Mouse (Mus musculus) liver, embryonic 12.5 days (tissue): Measurements from ENCODE around the gene Ankrd36. TPM values are rescaled to one million over a fixed set of nuclear protein-coding genes. Genes with fewer than 3 reads are reported as not detected.

Source experiments
- ATAC-seq: fragments of 200-750 bp; cut with Nextera tagmentation; 2 replicates; pipeline ENCODE4 v1.8.0; 2017; ENCODE audit warnings: moderate number of reproducible peaks, mild to moderate bottlenecking, moderate library complexity
- H3K27ac ChIP-seq: fragments of 300-500 bp; sonication (generic); 2 replicates; pipeline ENCODE4 v1.5.1; 2016; ENCODE audit warnings: mild to moderate bottlenecking
- H3K27me3 ChIP-seq: fragments of 300-500 bp; sonication (generic); replicated peaks from 2 replicates; pipeline ENCODE4 v1.6.1; 2016; ENCODE audit warnings: mild to moderate bottlenecking, moderate library complexity
- H3K36me3 ChIP-seq: fragments of 300-500 bp; sonication (generic); 2 replicates; pipeline ENCODE4 v1.6.1; 2016; ENCODE audit warnings: mild to moderate bottlenecking, moderate library complexity
- H3K4me1 ChIP-seq: fragments of 300-500 bp; sonication (generic); 2 replicates; pipeline ENCODE4 v1.6.1; 2016
- H3K4me2 ChIP-seq: fragments of 300-500 bp; sonication (generic); 2 replicates; pipeline ENCODE4 v1.6.1; 2016; ENCODE audit warnings: mild to moderate bottlenecking, moderate library complexity
- H3K4me3 ChIP-seq: fragments of 300-500 bp; sonication (generic); 2 replicates; pipeline ENCODE4 v1.5.1; 2016; ENCODE audit warnings: mild to moderate bottlenecking, moderate library complexity
- H3K9ac ChIP-seq: fragments of 300-500 bp; sonication (generic); 2 replicates; pipeline ENCODE4 v1.6.1; 2016; ENCODE audit warnings: mild to moderate bottlenecking, moderate library complexity
- H3K9me3 ChIP-seq: fragments of 300-500 bp; sonication (generic); replicated peaks from 2 replicates; pipeline ENCODE4 v1.6.1; 2016; ENCODE audit warnings: mild to moderate bottlenecking, moderate library complexity
- WGBS: fragments of 180-500 bp; shearing (Covaris S2); methylation state at CpG from one replicate; pipeline ENCODE4 v1.1.7; 2016; ENCODE audit not compliant: insufficient replicate concordance; 5-methylcytosine and 5-hydroxymethylcytosine counted together
- polyA plus RNA-seq: library from polyadenylated mRNA; unstranded; fragments of >200 nt; fragmentation: Nextera tagmentation; extraction: Ambion mirVana; gene quantifications from 2 replicates; pipeline ENCODE4 v1.2.1, GENCODE M21; 2016

The Ankrd36 gene
- polyA plus RNA-seq, 1 experiment from 2014 or later, result 0.80 TPM

DNA sequence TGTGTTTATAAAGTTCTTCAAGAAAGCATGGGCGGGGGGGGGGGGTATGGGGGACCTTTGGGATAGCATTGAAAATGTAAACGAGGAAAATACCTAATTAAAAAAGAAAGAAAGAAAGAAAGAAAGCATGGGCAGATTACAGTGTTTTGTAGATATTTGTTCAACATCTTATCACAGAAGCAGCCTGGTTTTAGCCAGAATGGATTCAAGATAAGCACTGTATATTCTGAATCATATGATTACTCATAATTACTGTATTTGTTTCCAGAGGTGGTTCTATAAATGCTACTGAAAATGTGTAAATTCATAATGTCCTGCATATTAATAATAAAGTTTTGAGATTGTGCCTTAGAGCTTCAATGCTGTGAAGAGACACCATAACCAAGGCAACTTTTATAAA lies 131.8 kb downstream of the Ankrd36 start:
- Histone ChIP-seq H3K9ac (no peak overlapping the region), H3K4me3 (no peak overlapping the region), H3K36me3 (peaks cover 33% of the 10 kb centered on the region), H3K27ac (no peak overlapping the region), H3K27me3 (no peaks in the 10 kb centered on the region), H3K4me2 (no peak overlapping the region), H3K9me3 (no peaks in the 10 kb centered on the region), H3K4me1 (peaks cover 23% of the 10 kb centered on the region)
- no peak for ATAC-seq
- 55% methylated on average over 2 of the region's 2 CpGs for WGBS

GRCm38 (mm10) chr11:5701821-5702220 lies 132.3 kb downstream of the Ankrd36 start:
- Histone ChIP-seq H3K4me1 (peaks cover 28% of the 10 kb centered on the region), H3K9me3 (no peaks in the 10 kb centered on the region), H3K4me2 (no peak overlapping the region), H3K9ac (no peak overlapping the region), H3K4me3 (no peak overlapping the region), H3K36me3 (peaks cover 33% of the 10 kb centered on the region), H3K27me3 (no peaks in the 10 kb centered on the region), H3K27ac (no peak overlapping the region)
- WGBS, result 85% methylated on average over 1 of the region's 1 CpGs
- ATAC-seq, result no peak

DNA sequence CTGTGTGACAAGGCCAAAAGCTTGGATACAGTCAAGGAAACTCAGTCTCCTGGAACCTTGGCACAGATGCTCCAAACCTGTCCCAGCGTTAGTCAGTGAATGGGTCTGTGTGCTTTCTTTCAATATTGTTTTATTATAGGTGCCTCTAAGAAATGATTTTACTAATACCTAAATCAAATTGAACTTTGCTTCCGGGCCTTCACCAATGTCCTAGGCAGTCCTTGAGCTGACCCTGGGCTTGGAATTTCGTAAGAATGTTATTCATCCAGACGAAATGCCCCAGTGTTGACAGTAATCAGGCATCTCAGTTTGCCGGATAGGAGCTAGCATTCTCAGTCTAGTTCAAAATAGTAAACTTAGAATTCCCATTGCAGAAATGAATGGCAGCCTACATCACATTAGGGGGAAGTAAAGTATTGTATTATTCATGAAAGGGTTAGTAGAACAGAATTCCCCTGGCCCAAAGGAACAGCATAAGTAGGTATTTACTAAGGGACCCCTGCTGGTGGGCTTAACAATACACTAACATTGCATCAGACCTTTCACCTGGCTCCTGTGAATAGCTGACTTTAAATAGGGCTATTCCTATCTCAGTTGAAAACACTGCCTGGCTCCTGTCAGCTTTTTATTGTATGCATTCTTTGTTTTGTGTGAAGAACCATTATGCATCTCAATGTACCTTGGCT lies 132.9 kb downstream of the Ankrd36 start:
- Histone ChIP-seq H3K4me1 (peaks cover 29% of the 10 kb centered on the region), H3K4me2 (no peak overlapping the region), H3K9me3 (no peaks in the 10 kb centered on the region), H3K9ac (no peak overlapping the region), H3K27ac (no peak overlapping the region), H3K27me3 (no peaks in the 10 kb centered on the region), H3K4me3 (no peak overlapping the region), H3K36me3 (peaks cover 33% of the 10 kb centered on the region)
- WGBS, result 77% methylated on average over 5 of the region's 5 CpGs
- no peak for ATAC-seq

DNA sequence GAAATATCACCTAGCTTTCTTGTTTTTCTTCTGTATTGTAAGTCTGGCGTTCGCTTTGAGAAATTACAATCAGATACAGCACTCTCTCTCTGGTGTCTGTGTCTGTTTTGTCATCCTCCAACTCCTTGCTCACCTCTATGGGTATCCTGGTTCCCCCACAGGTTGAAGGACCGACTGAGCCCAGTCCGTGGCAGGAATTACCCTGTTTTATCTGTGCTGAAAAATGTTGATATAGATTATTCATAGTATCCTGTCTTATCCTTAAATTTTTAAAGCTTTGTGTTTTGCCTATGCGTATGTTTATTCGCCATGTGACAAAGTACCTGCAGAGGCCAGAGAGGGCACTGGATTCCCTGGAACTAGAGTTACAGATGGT lies 133.5 kb downstream of the Ankrd36 start:
- 80% methylated on average over 6 of the region's 6 CpGs for WGBS
- Histone ChIP-seq H3K27me3 (no peaks in the 10 kb centered on the region), H3K27ac (no peak overlapping the region), H3K9ac (no peak overlapping the region), H3K4me1 (peaks cover 30% of the 10 kb centered on the region), H3K4me2 (no peak overlapping the region), H3K4me3 (no peak overlapping the region), H3K9me3 (no peaks in the 10 kb centered on the region), H3K36me3 (peaks cover 33% of the 10 kb centered on the region)
- ATAC-seq, result no peak

DNA sequence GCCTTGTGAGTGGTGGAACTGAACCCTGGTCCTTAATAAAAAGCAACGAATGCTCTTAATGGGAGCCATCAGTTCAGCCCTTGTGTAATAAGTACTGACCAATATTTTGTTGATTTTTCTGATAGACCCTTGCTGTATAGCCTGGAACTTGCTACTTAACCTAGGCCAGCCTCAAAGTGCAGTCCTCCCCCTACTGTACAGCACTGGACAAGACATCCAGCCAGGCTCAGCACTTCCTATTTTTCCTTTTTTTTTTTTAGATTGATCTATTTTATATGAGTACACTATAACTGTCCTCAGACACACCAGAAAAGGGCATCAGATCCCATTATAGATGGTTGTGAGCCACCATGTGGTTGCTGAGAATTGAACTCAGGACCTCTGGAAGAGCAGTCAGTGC lies 133.9 kb downstream of the Ankrd36 start:
- ATAC-seq, result no peak
- H3K9ac ChIP-seq, result no peak overlapping the region
- H3K4me2 ChIP-seq, result no peak overlapping the region
- H3K27ac ChIP-seq, result no peak overlapping the region
- WGBS, result 71% methylated on average over 1 of the region's 1 CpGs
- H3K36me3 ChIP-seq, result peaks cover 33% of the 10 kb centered on the region
- peaks cover 33% of the 10 kb centered on the region for H3K4me1 ChIP-seq
- H3K4me3 ChIP-seq, result no peak overlapping the region
- H3K27me3 ChIP-seq, result no peaks in the 10 kb centered on the region
- H3K9me3 ChIP-seq, result no peaks in the 10 kb centered on the region

DNA sequence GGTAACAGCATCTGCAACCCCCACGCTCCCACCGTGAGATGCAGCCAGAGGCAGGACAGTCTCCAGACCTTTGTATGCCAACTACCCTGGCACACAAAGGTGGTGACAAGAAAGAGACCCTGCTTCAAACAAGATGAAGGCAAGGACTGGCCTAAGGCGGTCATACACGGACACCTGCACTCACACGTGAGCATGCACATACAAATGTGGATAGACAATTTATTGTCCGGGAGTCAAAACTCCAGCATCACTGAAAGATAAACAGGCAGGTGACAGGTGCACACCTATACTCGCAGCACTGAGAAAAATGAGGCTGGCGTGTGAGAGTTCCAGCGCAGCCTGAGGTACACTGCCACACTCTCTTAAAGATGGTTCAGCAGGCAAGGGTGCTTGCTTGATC lies 136.5 kb downstream of the Ankrd36 start:
- 81% methylated on average over 9 of the region's 9 CpGs for WGBS
- no peaks in the 10 kb centered on the region for H3K9me3 ChIP-seq
- no peak for ATAC-seq
- peaks cover 33% of the 10 kb centered on the region for H3K36me3 ChIP-seq
- no peaks in the 10 kb centered on the region for H3K27me3 ChIP-seq
- H3K4me2 ChIP-seq, result peak overlapping the region; percentile 92
- no peak overlapping the region for H3K27ac ChIP-seq
- peak overlapping the region; percentile 99 for H3K4me3 ChIP-seq
- H3K4me1 ChIP-seq, result peaks cover 29% of the 10 kb centered on the region
- H3K9ac ChIP-seq, result peak overlapping the region; percentile 95

DNA sequence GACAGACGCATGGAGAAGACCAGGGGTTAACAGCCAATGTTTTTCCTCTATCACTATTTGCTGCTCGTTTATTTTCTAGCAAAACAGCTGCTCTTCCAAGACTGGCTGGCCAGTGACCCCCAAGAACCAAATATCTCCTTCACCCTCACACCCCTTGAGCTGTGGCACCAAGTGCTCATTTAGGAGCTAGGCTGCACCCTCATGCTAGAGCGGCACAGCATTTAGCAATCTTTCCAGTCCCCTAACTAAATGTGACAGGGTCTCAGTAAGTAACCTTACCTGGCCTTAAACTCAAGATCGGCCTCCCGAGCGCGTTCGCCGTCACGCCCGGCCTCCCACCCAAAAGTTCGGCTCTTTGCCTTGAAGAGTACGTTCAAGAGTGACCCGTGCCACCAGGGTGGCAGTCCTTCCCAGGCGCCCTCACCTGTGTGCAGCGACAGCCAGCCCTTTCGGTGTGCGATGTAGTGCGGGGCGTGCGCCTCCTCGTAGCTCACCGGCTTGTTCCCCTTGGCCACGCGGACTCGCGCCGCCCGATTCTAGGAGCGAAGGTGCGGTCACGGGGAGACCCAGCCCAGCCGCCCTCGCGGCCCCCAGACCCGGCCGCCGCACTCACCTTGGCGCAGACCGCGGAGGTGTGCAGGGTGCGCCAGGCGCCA lies 137.5 kb downstream of the Ankrd36 start:
- peak; percentile 82 for ATAC-seq
- H3K36me3 ChIP-seq, result peaks cover 33% of the 10 kb centered on the region
- peak overlapping the region; percentile 95 for H3K9ac ChIP-seq
- peak overlapping the region; percentile 76 for H3K27ac ChIP-seq
- H3K27me3 ChIP-seq, result no peaks in the 10 kb centered on the region
- peak overlapping the region; percentile 92 for H3K4me2 ChIP-seq
- under 1% methylated on average over 40 of the region's 43 CpGs for WGBS
- H3K9me3 ChIP-seq, result no peaks in the 10 kb centered on the region
- H3K4me1 ChIP-seq, result peaks cover 19% of the 10 kb centered on the region
- H3K4me3 ChIP-seq, result peak overlapping the region; percentile 99

GRCm38 (mm10) chr11:5707530-5708353 lies 138.3 kb downstream of the Ankrd36 start:
- peaks cover 19% of the 10 kb centered on the region for H3K4me1 ChIP-seq
- 16% methylated on average over 48 of the region's 50 CpGs for WGBS
- no peaks in the 10 kb centered on the region for H3K9me3 ChIP-seq
- H3K27ac ChIP-seq, result peak overlapping the region; percentile 76
- peak overlapping the region; percentile 92 for H3K4me2 ChIP-seq
- ATAC-seq, result peak; percentile 95
- peak overlapping the region; percentile 95 for H3K9ac ChIP-seq
- H3K36me3 ChIP-seq, result peaks cover 31% of the 10 kb centered on the region
- H3K4me3 ChIP-seq, result peak overlapping the region; percentile 99
- H3K27me3 ChIP-seq, result no peaks in the 10 kb centered on the region

DNA sequence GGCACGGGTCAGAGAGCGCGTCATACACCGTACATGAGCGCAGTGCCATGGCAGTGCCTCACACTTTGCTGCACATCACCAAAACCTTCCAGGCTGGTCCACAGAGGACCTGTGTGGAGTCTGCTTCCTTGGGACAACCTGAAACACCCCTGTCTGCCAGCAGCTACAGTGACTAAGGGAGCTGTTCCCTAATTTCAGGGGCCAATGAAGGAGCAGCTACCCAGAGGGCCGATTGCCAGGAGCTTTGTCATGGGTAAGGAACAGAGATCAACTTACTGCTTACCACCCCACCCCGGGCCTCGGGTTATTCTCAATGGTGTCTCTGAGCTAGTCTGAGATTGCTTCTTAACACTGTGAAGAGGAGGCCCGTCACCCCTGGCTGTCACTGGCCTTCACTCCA lies 145.7 kb downstream of the Ankrd36 start:
- Histone ChIP-seq H3K9me3 (no peaks in the 10 kb centered on the region), H3K36me3 (peaks cover 54% of the 10 kb centered on the region), H3K4me1 (no peaks in the 10 kb centered on the region), H3K4me2 (no peak overlapping the region), H3K27me3 (no peaks in the 10 kb centered on the region), H3K27ac (no peak overlapping the region), H3K4me3 (no peak overlapping the region), H3K9ac (no peak overlapping the region)
- ATAC-seq, result no peak
- WGBS, result 86% methylated on average over 9 of the region's 9 CpGs

GRCm38 (mm10) chr11:5715630-5716105 lies 146.2 kb downstream of the Ankrd36 start, which contains the start of gene Mrps24:
Gene Mrps24, minus strand, starts transcription at chr11:5715680.
- H3K9me3 ChIP-seq, result no peaks in the 10 kb centered on the region
- H3K27me3 ChIP-seq, result no peaks in the 10 kb centered on the region
- H3K27ac ChIP-seq, result no peak within 1 kb of the TSS
- H3K4me3 ChIP-seq, result no peak within 1 kb of the TSS
- peaks cover 54% of the 10 kb centered on the region for H3K36me3 ChIP-seq
- no peak within 1 kb of the TSS for H3K4me2 ChIP-seq
- no peaks in the 10 kb centered on the region for H3K4me1 ChIP-seq
- no peak for ATAC-seq
- 83% methylated on average over 14 of the region's 14 CpGs for WGBS
- no peak within 1 kb of the TSS for H3K9ac ChIP-seq

DNA sequence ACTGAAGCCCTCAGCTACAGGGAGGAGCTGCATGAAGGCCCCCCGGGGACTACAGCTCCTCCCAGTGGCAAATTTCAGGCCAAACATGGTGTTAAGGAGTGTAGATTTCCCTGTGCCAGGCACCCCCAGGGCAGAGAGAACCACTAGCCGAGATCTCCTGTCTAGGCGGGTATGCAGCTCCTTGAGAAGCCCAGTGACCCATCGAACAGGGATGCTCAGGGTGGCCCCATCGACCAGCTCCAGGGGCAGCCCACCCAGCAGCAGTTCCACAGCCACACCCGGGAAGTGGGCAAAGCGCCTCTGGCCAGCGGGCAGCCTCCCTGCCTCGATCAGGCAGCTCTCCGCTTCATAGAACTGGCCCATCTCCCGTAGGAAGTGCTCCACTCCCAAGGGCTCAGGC lies 146.8 kb downstream of the Ankrd36 start:
- peaks cover 60% of the 10 kb centered on the region for H3K36me3 ChIP-seq
- H3K9ac ChIP-seq, result no peak overlapping the region
- no peaks in the 10 kb centered on the region for H3K4me1 ChIP-seq
- H3K4me3 ChIP-seq, result no peak overlapping the region
- H3K27me3 ChIP-seq, result no peaks in the 10 kb centered on the region
- no peak for ATAC-seq
- no peaks in the 10 kb centered on the region for H3K9me3 ChIP-seq
- no peak overlapping the region for H3K27ac ChIP-seq
- WGBS, result 87% methylated on average over 11 of the region's 11 CpGs
- no peak overlapping the region for H3K4me2 ChIP-seq
